Mouse (Mus musculus) heart, embryonic 16.5 days (tissue): ENCODE results near the gene Rock2. TPM values are rescaled to one million over a fixed set of nuclear protein-coding genes. Genes with fewer than 3 reads are reported as not detected.

Experiments used
- ATAC-seq: fragments of 200-750 bp; cut with Nextera tagmentation; replicated peaks from 2 replicates; pipeline ENCODE4 v1.8.0; 2017; ENCODE audit warnings: moderate number of reproducible peaks; ENCODE audit not compliant: insufficient read depth, low FRiP score; ENCODE audit errors: extremely low read depth
- H3K27ac ChIP-seq: fragments of 300-500 bp; sonication (generic); 2 replicates; pipeline ENCODE4 v1.5.1; 2014; ENCODE audit warnings: mild to moderate bottlenecking, low read length, control low read depth, moderate library complexity
- H3K27me3 ChIP-seq: fragments of 300-500 bp; sonication (generic); 2 replicates; pipeline ENCODE4 v1.6.1; 2014; ENCODE audit warnings: low read length, mixed read lengths; ENCODE audit not compliant: control insufficient read depth, insufficient read depth
- H3K36me3 ChIP-seq: fragments of 300-500 bp; sonication (generic); 2 replicates; pipeline ENCODE4 v1.6.1; 2014; ENCODE audit not compliant: control insufficient read depth, insufficient read depth
- H3K4me1 ChIP-seq: fragments of 300-500 bp; sonication (generic); 2 replicates; pipeline ENCODE4 v1.6.1; 2014; ENCODE audit warnings: low read length, mixed read lengths; ENCODE audit not compliant: control insufficient read depth, insufficient read depth
- H3K4me2 ChIP-seq: fragments of 300-500 bp; sonication (generic); 2 replicates; pipeline ENCODE4 v1.6.1; 2014; ENCODE audit warnings: low read depth, mild to moderate bottlenecking, control low read depth, low read length
- H3K4me3 ChIP-seq: fragments of 300-500 bp; sonication (generic); 2 replicates; pipeline ENCODE4 v1.5.1; 2014; ENCODE audit warnings: mild to moderate bottlenecking, control low read depth, low read length
- H3K9ac ChIP-seq: fragments of 300-500 bp; sonication (generic); 2 replicates; pipeline ENCODE4 v1.6.1; 2014; ENCODE audit warnings: low read length, control low read depth
- H3K9me3 ChIP-seq: fragments of 300-500 bp; sonication (generic); replicated peaks from 2 replicates; pipeline ENCODE4 v1.6.1; 2016; ENCODE audit warnings: low read length; ENCODE audit not compliant: control insufficient read depth
- WGBS: fragments of 180-500 bp; shearing (Covaris S2); extraction: QIAGEN DNeasy Blood & Tissue Kit; methylation state at CpG from one replicate; pipeline ENCODE4 v1.1.7; 2014; 5-methylcytosine and 5-hydroxymethylcytosine counted together
- polyA plus RNA-seq: library from polyadenylated mRNA; unstranded; fragments of >200 nt; fragmentation: Nextera tagmentation; extraction: Ambion mirVana; gene quantifications from 2 replicates; pipeline ENCODE4 v1.2.1, GENCODE M21; 2015

Gene Rock2
- polyA plus RNA-seq, 1 experiment from 2014 or later: 16.8 TPM

- 79% methylated on average over 5 of the region's 5 CpGs for WGBS
These were observed 102.3 kb downstream of the Rock2 start for GRCm38 (mm10) chr12:16996886-16997462.

DNA sequence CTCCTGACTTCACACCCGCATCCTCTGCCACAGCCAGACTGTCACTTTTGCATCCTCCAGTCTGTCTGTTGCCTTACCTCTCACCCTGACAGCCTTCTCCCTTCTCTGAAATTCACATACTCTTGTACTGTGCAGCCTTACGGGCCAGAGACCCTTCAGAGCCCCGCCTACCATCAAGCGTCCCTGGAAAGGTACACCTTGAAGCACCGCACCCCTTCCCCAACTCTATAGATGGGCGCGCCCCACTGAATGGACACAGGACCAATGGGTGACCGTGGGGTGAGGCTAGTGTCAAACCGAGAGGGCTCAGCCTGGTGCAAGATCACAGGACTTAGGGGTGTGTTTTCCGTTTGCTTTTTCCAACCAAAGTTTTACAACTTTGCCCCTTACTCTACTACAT is 104.5 kb downstream of the Rock2 start:
- WGBS: 5% methylated on average over 10 of the region's 10 CpGs
- Histone ChIP-seq H3K27me3 (no peaks in the 10 kb centered on the region), H3K4me1 (peaks cover 8% of the 10 kb centered on the region), H3K27ac (no peak overlapping the region), H3K9me3 (no peaks in the 10 kb centered on the region), H3K4me2 (peak overlapping the region; percentile 96), H3K9ac (peak overlapping the region; percentile 74), H3K36me3 (no peaks in the 10 kb centered on the region), H3K4me3 (peak overlapping the region; percentile 75)
- ATAC-seq: no peak

More at GRCm38 (mm10) chr12:16996886-16997462, 102.3 kb downstream of the Rock2 start:
- Histone ChIP-seq H3K36me3 (no peaks in the 10 kb centered on the region), H3K27me3 (no peaks in the 10 kb centered on the region), H3K27ac (no peak overlapping the region), H3K4me2 (no peak overlapping the region), H3K9ac (no peak overlapping the region), H3K4me3 (no peak overlapping the region), H3K9me3 (no peaks in the 10 kb centered on the region), H3K4me1 (peaks cover 8% of the 10 kb centered on the region)
- ATAC-seq: no peak

DNA sequence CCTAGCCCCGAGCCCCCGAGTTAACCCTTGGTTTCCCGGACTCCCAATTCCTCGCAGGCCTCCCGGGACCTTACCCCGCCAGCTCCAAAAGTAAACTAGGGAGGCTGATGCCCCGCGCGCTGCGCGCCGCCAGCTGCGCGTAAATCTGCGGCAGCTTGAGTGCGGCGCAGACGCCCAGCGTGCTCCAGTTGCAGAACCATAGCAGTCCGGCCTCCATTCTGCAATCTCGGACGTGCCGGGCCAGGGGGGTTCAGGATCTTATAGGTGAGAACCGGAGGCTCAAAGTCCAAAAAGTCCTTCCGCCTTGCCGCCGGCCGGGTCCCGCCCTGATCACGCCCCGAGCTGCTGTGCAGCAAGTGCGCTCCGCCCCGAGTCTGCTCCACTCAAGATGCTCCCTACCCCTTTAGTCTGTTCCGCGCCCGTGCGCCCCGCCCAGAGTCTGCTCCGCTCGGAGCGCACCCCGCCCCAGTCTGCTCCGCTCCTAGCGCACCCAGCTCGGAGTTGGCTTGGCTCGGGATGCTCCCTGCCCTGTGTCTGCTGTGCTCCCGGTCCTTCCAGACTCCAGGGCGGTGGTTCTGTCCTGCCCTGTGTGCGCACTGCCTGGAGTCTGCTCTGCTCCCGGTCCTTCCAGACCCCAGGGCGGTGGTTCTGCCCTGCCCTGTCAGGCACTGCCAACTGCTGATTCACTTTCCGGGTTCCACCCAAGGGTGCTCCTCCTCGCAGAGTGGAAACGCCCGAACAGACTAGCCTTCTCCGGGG is 105.2 kb downstream of the Rock2 start, which contains the start of gene Pqlc3:
Gene Pqlc3 (minus strand): TSS at position 670 of the 759 bp plus-strand sequence.
- peak within 1 kb of the TSS; percentile 33; the same call in 1 of the 2 replicates for H3K27ac ChIP-seq
- no peaks in the 10 kb centered on the region for H3K36me3 ChIP-seq
- under 1% methylated on average over 53 of the region's 57 CpGs for WGBS

DNA sequence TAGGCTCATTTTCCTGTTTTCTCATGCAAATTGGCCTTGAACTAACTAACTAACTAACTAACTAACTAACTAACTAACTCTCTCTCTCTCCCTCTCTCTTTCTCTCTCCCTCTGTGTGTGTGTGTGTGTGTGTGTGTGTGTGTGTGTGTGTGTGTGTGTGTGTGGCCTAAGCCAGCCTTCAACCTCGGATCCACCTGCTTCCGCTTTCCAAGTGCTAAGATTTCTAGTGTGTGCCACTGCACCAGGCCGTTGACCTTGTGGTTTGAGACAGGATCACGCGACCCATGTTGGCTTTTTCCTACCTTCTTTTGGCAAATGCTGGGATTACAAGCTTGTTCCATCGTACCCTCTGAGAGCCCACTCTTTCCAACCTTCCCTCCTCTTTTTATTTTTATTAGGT is 105.9 kb downstream of the Rock2 start:
- Histone ChIP-seq H3K4me2 (no peak overlapping the region), H3K4me3 (no peak overlapping the region)

More for the DNA sequence above, 105.2 kb downstream of the Rock2 start, which contains the start of gene Pqlc3:
- Histone ChIP-seq H3K27me3 (no peaks in the 10 kb centered on the region), H3K9me3 (no peaks in the 10 kb centered on the region), H3K4me1 (peaks cover 6% of the 10 kb centered on the region), H3K4me2 (peak within 1 kb of the TSS; percentile 96), H3K9ac (peak within 1 kb of the TSS; percentile 74), H3K4me3 (peak within 1 kb of the TSS; percentile 75)
- ATAC-seq: peak; percentile 89

DNA sequence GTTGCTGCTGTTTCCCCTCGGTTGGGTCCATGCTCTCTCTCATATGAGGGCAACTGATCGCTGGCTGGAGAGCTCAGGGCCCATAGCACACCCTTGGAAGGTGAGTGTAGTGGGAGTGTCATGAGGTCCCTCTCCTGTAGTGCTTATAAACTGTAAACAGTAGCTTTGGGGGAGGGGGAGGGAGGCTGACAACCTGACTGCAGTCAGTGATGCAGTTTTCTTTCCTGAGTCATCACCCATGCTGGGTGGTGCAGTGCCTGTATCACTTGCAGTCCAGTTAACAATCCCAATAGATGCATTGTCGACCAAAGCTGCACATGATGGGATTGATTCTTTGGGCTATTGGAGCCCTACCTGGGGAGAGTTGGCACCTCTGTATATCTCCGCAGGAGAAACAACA is 106.5 kb downstream of the Rock2 start:
- Histone ChIP-seq H3K4me2 (no peak overlapping the region), H3K9ac (no peak overlapping the region), H3K4me1 (peaks cover 6% of the 10 kb centered on the region), H3K36me3 (no peaks in the 10 kb centered on the region), H3K4me3 (no peak overlapping the region), H3K9me3 (no peaks in the 10 kb centered on the region), H3K27ac (no peak overlapping the region), H3K27me3 (no peaks in the 10 kb centered on the region)
- WGBS: 48% methylated on average over 4 of the region's 4 CpGs
- no peak for ATAC-seq

More for the DNA sequence above, 105.9 kb downstream of the Rock2 start:
- Histone ChIP-seq H3K9ac (no peak overlapping the region), H3K4me1 (peaks cover 6% of the 10 kb centered on the region), H3K9me3 (no peaks in the 10 kb centered on the region), H3K27ac (no peak overlapping the region), H3K36me3 (no peaks in the 10 kb centered on the region), H3K27me3 (no peaks in the 10 kb centered on the region)
- 50% methylated on average over 6 of the region's 6 CpGs for WGBS
- no peak for ATAC-seq

DNA sequence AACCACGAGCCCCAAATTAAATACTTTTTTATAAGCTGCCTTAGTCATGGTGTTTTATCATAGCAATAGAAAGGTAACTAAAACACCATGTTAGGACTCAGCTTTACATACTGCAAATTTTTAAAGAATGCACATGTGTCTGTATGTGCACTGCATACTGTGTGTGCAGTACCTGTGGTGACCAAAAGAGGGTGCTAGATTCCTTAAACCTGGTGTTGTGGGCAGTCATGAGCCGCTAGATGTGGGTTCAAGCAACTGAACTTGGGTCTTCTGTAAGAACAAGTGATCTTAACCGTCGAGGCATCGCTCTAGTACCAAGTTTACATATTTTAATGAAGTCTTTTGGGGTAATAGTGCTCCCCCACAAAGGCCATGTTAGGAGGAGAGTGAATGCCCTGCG is 114.8 kb downstream of the Rock2 start:
- 95% methylated on average over 6 of the region's 6 CpGs for WGBS
- Histone ChIP-seq H3K4me2 (no peak overlapping the region), H3K9me3 (peaks cover 4% of the 10 kb centered on the region; the same call in 1 of the 2 replicates), H3K9ac (no peak overlapping the region), H3K4me1 (peaks cover 5% of the 10 kb centered on the region; the same call in 1 of the 2 replicates), H3K27ac (no peak overlapping the region), H3K36me3 (no peaks in the 10 kb centered on the region), H3K27me3 (no peaks in the 10 kb centered on the region), H3K4me3 (no peak overlapping the region)
- ATAC-seq: no peak

DNA sequence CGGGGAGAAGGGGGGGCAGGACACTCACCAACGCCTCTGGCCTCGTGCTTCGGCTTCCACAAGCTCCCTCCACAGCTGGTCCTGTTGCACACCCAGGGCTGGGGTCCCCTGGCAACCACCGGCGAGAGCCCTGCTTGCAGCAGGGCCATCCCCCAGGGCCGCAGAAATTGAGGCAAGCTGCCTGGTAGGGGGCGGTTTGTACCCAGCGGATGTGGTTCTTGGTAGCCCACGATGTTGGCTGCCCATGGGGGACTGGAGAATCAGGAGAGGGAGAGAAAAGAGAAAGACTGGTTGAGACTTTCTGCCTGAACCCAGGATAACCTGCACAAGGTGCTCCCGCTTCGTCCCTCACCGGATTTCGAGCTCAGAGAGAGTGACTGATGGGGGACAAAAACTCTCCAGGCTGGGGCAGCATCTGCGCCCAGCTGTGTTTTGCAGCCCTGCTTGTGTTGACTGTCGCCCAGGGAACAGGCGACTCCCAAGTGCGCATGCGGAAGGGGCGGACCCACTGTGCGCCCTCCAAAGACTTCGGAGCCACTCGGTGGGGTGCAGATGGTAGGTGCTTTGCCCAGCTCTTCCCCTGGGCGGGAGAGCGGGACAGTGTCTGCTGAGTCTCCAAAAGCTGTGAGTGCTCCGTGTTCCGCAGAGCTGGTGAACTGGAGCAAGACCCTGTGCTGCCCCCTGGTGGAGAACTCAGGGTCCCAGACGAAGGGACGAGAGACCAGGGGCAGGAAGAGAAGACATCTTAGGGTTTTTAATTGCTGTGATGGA is 116.6 kb downstream of the Rock2 start, which contains the start of gene 2410004P03Rik:
Gene 2410004P03Rik (minus strand): TSS at position 628 of the 771 bp plus-strand sequence.
- peak; percentile 71 for ATAC-seq
- 7% methylated on average over 29 of the region's 29 CpGs for WGBS

GRCm38 (mm10) chr12:17012067-17012899 is 117.6 kb downstream of the Rock2 start:
- Histone ChIP-seq H3K4me1 (peaks cover 5% of the 10 kb centered on the region; the same call in 1 of the 2 replicates), H3K4me2 (no peak overlapping the region), H3K9ac (no peak overlapping the region), H3K9me3 (peaks cover 4% of the 10 kb centered on the region; the same call in 1 of the 2 replicates), H3K27ac (no peak overlapping the region), H3K4me3 (no peak overlapping the region), H3K36me3 (no peaks in the 10 kb centered on the region), H3K27me3 (no peaks in the 10 kb centered on the region)
- WGBS: 67% methylated on average over 2 of the region's 2 CpGs
- no peak for ATAC-seq

More for the DNA sequence above, 116.6 kb downstream of the Rock2 start, which contains the start of gene 2410004P03Rik:
- peak within 1 kb of the TSS; percentile 54 for H3K4me3 ChIP-seq
- H3K4me1 ChIP-seq: peaks cover 5% of the 10 kb centered on the region; the same call in 1 of the 2 replicates
- no peaks in the 10 kb centered on the region for H3K27me3 ChIP-seq
- no peak within 1 kb of the TSS for H3K27ac ChIP-seq
- peak within 1 kb of the TSS; percentile 61 for H3K9ac ChIP-seq
- H3K36me3 ChIP-seq: no peaks in the 10 kb centered on the region
- peak within 1 kb of the TSS; percentile 74 for H3K4me2 ChIP-seq
- peaks cover 4% of the 10 kb centered on the region; the same call in 1 of the 2 replicates for H3K9me3 ChIP-seq
